In genomic region chr10:56920711-56921672, GRCm38 (mm10) we compare ENCODE assay signal across 8 mouse cellular contexts.
DNase-seq lines count a peak whose midpoint lies in the region; ATAC-seq lines count a peak whose summit lies in the region.
"Had no signal": no experiment of that assay in that cellular context is flagged by ENCODE, and none has a peak within 500 bp of the region (broad histone marks: within the 10 kb centered on the region; RNA-seq: fewer than 3 reads in every experiment).

No protein-coding gene starts in this region.

- H3K27me3 ChIP-seq in limb, embryonic 12.5 days: no peaks in the 10 kb centered on the region
- H3K27me3 ChIP-seq: liver, embryonic 13.5 days had no signal

- no peaks in the 10 kb centered on the region for H3K9me3 ChIP-seq in limb, embryonic 12.5 days
- H3K9me3 ChIP-seq: liver, embryonic 13.5 days had no signal

- peak overlapping the region; percentile 56 for H3K4me2 ChIP-seq in limb, embryonic 12.5 days
- H3K4me2 ChIP-seq: liver, embryonic 13.5 days had no signal

- H3K4me1 ChIP-seq in limb, embryonic 12.5 days (replicated peaks): peaks cover 17% of the 10 kb centered on the region
- H3K4me1 ChIP-seq: liver, embryonic 13.5 days had no signal

- no peaks in the 10 kb centered on the region for H3K36me3 ChIP-seq in limb, embryonic 12.5 days
- H3K36me3 ChIP-seq: liver, embryonic 13.5 days had no signal

- ATAC-seq in limb, embryonic 12.5 days (ENCODE audit: insufficient number of reproducible peaks, insufficient read depth, low FRiP score, low TSS enrichment, low read depth): peak; percentile 87

- WGBS in limb, embryonic 12.5 days: 11% methylated on average over 20 of the region's 20 CpGs

- peak overlapping the region; percentile 28 for H3K4me3 ChIP-seq in limb, embryonic 12.5 days (replicated peaks)
- H3K4me3 ChIP-seq: liver, embryonic 13.5 days had no signal

- peak overlapping the region; percentile 93 for H3K27ac ChIP-seq in limb, embryonic 12.5 days
- H3K27ac ChIP-seq: liver, embryonic 13.5 days had no signal

- DNase-seq in 3T3-L1 (ENCODE audit: low read depth, low spot score): peak; percentile 97
- peak; percentile 49 to 76 for DNase-seq in adrenal gland, adult (ENCODE audit: inconsistent age in 2 of 2, low spot score in 1 of 2)
- peak; percentile 72 for DNase-seq in fibroblast of lung, adult 2 months (ENCODE audit: low read depth)
- DNase-seq in heart, postnatal 4 days: peak; percentile 35
- peak; percentile 16 for DNase-seq in ovary, postnatal 14 days (ENCODE audit: low spot score)
- DNase-seq in thymus, postnatal 25 days: no peak
- DNase-seq: liver, embryonic 13.5 days had no signal

- no peak overlapping the region for H3K9ac ChIP-seq in limb, embryonic 12.5 days (replicated peaks)
- H3K9ac ChIP-seq: liver, embryonic 13.5 days had no signal
